Mouse (Mus musculus) lung, adult 2 months (tissue): ENCODE results near the gene Metap2.

ENCODE experiments used
- CTCF ChIP-seq: fragments of 200-500 bp; IDR thresholded peaks from 2 replicates; pipeline ENCODE4 v1.5.1; 2011; ENCODE audit warnings: mild to moderate bottlenecking, low read length, control low read depth; ENCODE audit not compliant: insufficient read depth
- POLR2A ChIP-seq: fragments of 200-500 bp; IDR thresholded peaks from 2 replicates; pipeline ENCODE4 v1.6.1; 2011; ENCODE audit warnings: low read depth, mild to moderate bottlenecking, control low read depth, low read length, borderline replicate concordance; ENCODE audit errors: extremely low read depth

DNA sequence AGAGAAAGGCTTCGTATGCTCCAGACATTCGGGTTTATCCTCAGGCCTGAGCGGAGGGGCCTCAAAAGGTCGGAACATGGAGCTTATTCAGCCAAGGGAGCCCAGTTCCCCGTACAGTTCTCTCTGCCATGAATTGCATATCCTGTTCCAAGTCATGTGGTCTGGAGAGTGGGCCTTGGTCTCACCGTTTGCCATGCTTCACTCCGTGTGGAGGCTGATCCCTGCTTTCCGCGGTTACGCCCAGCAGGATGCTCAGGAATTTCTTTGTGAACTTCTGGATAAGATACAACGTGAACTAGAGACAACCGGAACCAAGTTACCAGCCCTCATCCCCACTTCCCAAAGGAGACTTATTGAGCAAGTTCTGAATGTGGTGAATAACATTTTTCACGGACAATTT lies 50.2 kb downstream of the Metap2 start:
- TF ChIP-seq CTCF (no peak), POLR2A (no peak)
